Mouse (Mus musculus): ENCODE measurements at regions not wholly inside any gene's neighbourhood (a gene's known extent, or its start where the extent isn't known, plus 50 kb on each side); places are given as distances from the start of the nearest gene placed in this dataset.

DNA sequence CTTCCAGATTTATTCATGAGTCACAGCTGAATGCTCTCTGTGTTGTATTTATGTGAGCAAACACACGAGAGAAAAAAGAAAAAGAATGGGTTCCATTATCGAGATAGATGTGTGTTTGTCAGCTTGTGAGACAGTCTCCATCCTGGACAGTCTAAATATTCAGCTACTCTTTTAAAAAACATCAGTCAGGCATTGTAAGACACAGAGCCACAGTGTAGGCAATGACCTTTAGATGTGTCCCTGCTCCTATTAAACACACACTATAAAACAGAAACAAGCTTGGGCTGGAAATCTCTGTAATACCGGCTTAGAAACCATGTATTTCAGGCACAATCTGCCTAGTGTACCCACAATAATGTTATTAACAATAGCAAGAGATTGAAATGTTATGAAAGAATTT, 442.6 kb downstream of the Tox3 start:
- Histone ChIP-seq H3K4me3 (replicated peaks; ENCODE audit: low read depth, low read length) (no peak overlapping the region), H3K9me3 (replicated peaks; ENCODE audit: low read length) (no peaks in the 10 kb centered on the region), H3K36me3 (ENCODE audit: insufficient read depth, low read length) (no peaks in the 10 kb centered on the region), H3K4me2 (ENCODE audit: low read length) (no peak overlapping the region), H3K27me3 (ENCODE audit: insufficient read depth, low read length) (no peaks in the 10 kb centered on the region), H3K4me1 (replicated peaks; ENCODE audit: insufficient read depth, low read length) (no peaks in the 10 kb centered on the region), H3K9ac (ENCODE audit: low read depth, low read length) (no peak overlapping the region), H3K27ac (no peak overlapping the region)
- TF ChIP-seq CTCF (IDR thresholded peaks at IDR 0.05; ENCODE audit: low read depth) = no peak
- no peak for ATAC-seq (replicated peaks; ENCODE audit: low FRiP score, low read depth)
- 42% methylated on average over 3 of the region's 3 CpGs for WGBS
- DNase-seq (ENCODE audit: low spot score) = no peak

DNA sequence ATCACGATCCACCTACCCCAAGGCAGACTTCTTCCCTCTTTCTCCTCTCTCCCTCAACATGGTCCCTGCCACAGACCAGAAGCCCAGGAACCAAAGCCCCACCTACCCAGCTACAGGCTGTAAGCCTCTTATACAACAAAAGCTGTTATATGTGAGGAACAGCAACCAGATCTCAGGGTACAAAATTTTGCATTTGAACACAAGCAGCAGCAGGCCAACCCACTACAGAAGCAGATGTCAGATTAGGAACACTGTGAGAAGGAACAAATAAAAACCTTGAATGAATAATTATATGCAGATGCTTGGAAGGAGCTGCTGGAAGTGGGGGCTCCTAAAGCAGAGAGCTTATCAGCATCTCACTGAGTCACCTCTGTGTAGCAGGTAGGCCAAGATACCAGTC, 444.8 kb downstream of the Tox3 start:
- TF ChIP-seq CTCF (IDR thresholded peaks at IDR 0.05; ENCODE audit: low read depth) = no peak
- WGBS = 81% methylated on average over 1 of the region's 1 CpGs
- Histone ChIP-seq H3K4me2 (ENCODE audit: low read length) (no peak overlapping the region), H3K4me3 (replicated peaks; ENCODE audit: low read depth, low read length) (no peak overlapping the region), H3K4me1 (replicated peaks; ENCODE audit: insufficient read depth, low read length) (no peaks in the 10 kb centered on the region), H3K9ac (ENCODE audit: low read depth, low read length) (no peak overlapping the region), H3K9me3 (replicated peaks; ENCODE audit: low read length) (no peaks in the 10 kb centered on the region), H3K27me3 (ENCODE audit: insufficient read depth, low read length) (no peaks in the 10 kb centered on the region), H3K36me3 (ENCODE audit: insufficient read depth, low read length) (no peaks in the 10 kb centered on the region), H3K27ac (no peak overlapping the region)
- DNase-seq (ENCODE audit: low spot score) = no peak
- no peak for ATAC-seq (replicated peaks; ENCODE audit: low FRiP score, low read depth)

DNA sequence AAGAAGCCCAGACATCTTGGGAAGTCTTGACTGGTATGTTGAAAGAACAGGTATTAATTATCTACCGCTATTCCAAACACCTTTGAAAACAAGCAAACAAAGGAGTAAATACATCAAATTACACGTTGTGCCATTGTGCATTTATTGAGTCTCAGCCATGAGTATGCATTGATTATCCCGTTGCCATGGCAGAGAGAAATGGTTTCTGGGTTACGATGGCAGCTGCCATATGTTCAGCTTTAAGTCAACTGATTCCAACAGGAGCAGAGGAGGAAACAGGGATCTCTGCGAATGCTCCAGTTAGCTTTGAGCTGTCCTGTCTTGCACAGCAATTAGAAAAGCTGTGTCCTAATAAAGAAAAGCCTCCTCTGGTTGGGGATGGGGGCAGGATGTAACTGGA, 475.4 kb downstream of the Tox3 start:
- no peak overlapping the region for H3K9ac ChIP-seq (ENCODE audit: low read depth, low read length)
- H3K27ac ChIP-seq = no peak overlapping the region
- TF ChIP-seq CTCF (IDR thresholded peaks at IDR 0.05; ENCODE audit: low read depth) = no peak
- 75% methylated on average over 5 of the region's 5 CpGs for WGBS
- no peaks in the 10 kb centered on the region for H3K9me3 ChIP-seq (replicated peaks; ENCODE audit: low read length)
- H3K4me2 ChIP-seq (ENCODE audit: low read length) = no peak overlapping the region
- no peak for DNase-seq (ENCODE audit: low spot score)
- no peaks in the 10 kb centered on the region for H3K27me3 ChIP-seq (ENCODE audit: insufficient read depth, low read length)
- H3K4me3 ChIP-seq (replicated peaks; ENCODE audit: low read depth, low read length) = no peak overlapping the region
- H3K36me3 ChIP-seq (ENCODE audit: insufficient read depth, low read length) = no peaks in the 10 kb centered on the region
- ATAC-seq (replicated peaks; ENCODE audit: low FRiP score, low read depth) = no peak
- H3K4me1 ChIP-seq (replicated peaks; ENCODE audit: insufficient read depth, low read length) = no peaks in the 10 kb centered on the region

DNA sequence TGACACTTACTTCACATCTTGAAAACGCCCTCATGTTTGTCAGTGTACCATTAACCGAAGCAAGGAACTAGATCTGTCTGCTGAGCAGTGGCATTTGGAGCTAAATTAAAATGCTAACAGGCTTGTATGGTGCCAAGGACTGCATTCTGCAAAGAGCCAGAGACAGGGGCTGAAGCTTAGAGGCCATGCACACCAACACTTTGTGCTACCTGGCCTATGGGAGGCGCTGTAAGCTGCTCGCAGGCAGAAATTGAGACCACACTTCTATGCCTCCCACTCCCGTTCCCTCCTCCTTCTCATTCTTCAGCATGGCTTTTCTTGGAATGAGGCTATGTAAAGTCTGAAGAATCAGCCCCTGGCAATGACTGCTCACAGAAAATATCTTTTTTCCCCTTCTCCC, 476.2 kb downstream of the Tox3 start:
- no peaks in the 10 kb centered on the region for H3K9me3 ChIP-seq (replicated peaks; ENCODE audit: low read length)
- H3K27me3 ChIP-seq (ENCODE audit: insufficient read depth, low read length) = no peaks in the 10 kb centered on the region
- 79% methylated on average over 5 of the region's 5 CpGs for WGBS
- DNase-seq (ENCODE audit: low spot score) (no peak), ATAC-seq (replicated peaks; ENCODE audit: low FRiP score, low read depth) (no peak)
- no peaks in the 10 kb centered on the region for H3K36me3 ChIP-seq (ENCODE audit: insufficient read depth, low read length)
- H3K4me2 ChIP-seq (ENCODE audit: low read length) = no peak overlapping the region
- no peaks in the 10 kb centered on the region for H3K4me1 ChIP-seq (replicated peaks; ENCODE audit: insufficient read depth, low read length)
- no peak overlapping the region for H3K9ac ChIP-seq (ENCODE audit: low read depth, low read length)
- no peak for TF ChIP-seq CTCF (IDR thresholded peaks at IDR 0.05; ENCODE audit: low read depth)
- no peak overlapping the region for H3K27ac ChIP-seq
- H3K4me3 ChIP-seq (replicated peaks; ENCODE audit: low read depth, low read length) = no peak overlapping the region

DNA sequence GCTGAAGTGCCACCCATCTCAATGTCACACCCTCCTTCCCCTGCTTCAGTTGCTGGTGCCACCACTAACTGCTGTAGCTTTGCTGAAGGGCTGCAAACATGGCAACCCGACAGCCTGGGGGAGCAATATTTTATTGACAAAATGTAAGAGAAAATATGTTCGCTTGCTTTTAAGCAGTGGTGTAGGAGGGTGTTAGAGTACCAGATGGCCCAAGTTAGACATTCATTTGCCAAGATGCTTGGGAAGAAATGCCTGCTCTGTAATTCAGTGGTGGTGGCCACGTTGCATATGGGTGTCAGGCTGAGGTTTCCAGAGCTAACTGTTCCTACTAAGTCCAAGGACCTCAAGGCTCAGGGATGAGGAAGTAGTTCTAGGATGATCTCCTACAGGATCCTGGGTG, 488.3 kb downstream of the Tox3 start:
- DNase-seq (ENCODE audit: low spot score) (no peak), ATAC-seq (replicated peaks; ENCODE audit: low FRiP score, low read depth) (no peak)
- H3K9me3 ChIP-seq (replicated peaks; ENCODE audit: low read length) = no peaks in the 10 kb centered on the region
- no peaks in the 10 kb centered on the region for H3K36me3 ChIP-seq (ENCODE audit: insufficient read depth, low read length)
- H3K9ac ChIP-seq (ENCODE audit: low read depth, low read length) = no peak overlapping the region
- no peak for TF ChIP-seq CTCF (IDR thresholded peaks at IDR 0.05; ENCODE audit: low read depth)
- no peak overlapping the region for H3K27ac ChIP-seq
- H3K27me3 ChIP-seq (ENCODE audit: insufficient read depth, low read length) = no peaks in the 10 kb centered on the region
- H3K4me3 ChIP-seq (replicated peaks; ENCODE audit: low read depth, low read length) = no peak overlapping the region
- 83% methylated on average over 3 of the region's 3 CpGs for WGBS
- no peak overlapping the region for H3K4me2 ChIP-seq (ENCODE audit: low read length)
- no peaks in the 10 kb centered on the region for H3K4me1 ChIP-seq (replicated peaks; ENCODE audit: insufficient read depth, low read length)

DNA sequence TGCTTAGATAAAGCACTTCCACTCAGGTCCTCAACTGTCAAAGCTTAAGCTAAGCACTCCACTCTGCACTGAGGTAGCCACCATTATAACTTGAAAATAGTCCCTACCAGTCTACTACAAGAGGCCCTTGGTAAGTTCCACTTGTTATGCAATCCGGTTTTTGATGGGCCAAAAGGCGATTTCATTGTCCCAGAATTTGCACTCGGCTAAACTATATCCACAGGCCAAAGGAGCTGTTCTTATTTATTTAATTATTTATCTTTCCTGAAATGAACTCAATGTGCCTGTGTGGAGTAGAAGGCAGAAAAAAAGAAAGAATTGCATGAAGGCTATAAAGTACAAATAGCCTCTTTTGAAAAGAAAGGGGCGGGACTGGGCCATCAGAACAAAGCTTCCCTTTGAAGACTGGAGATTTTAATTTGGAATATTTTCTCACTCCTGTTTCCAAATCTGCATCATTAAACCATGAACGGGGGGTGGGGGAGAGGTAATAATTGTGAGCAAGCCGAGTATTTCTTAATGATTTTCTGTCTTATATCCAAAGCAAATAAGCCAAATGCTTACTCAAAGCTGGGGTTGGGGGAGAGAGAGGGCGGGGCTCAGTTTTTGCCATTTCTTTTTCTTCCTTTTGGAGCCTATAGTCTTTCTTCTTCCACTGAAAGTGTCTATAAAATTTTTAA, 489.3 kb downstream of the Tox3 start:
- DNase-seq (ENCODE audit: low spot score) (no peak), ATAC-seq (replicated peaks; ENCODE audit: low FRiP score, low read depth) (no peak)
- no peaks in the 10 kb centered on the region for H3K4me1 ChIP-seq (replicated peaks; ENCODE audit: insufficient read depth, low read length)
- no peak overlapping the region for H3K9ac ChIP-seq (ENCODE audit: low read depth, low read length)
- H3K4me3 ChIP-seq (replicated peaks; ENCODE audit: low read depth, low read length) = no peak overlapping the region
- no peak overlapping the region for H3K4me2 ChIP-seq (ENCODE audit: low read length)
- no peaks in the 10 kb centered on the region for H3K36me3 ChIP-seq (ENCODE audit: insufficient read depth, low read length)
- no peaks in the 10 kb centered on the region for H3K9me3 ChIP-seq (replicated peaks; ENCODE audit: low read length)
- H3K27ac ChIP-seq = no peak overlapping the region
- 79% methylated on average over 7 of the region's 7 CpGs for WGBS
- no peaks in the 10 kb centered on the region for H3K27me3 ChIP-seq (ENCODE audit: insufficient read depth, low read length)
- TF ChIP-seq CTCF (IDR thresholded peaks at IDR 0.05; ENCODE audit: low read depth) = no peak

DNA sequence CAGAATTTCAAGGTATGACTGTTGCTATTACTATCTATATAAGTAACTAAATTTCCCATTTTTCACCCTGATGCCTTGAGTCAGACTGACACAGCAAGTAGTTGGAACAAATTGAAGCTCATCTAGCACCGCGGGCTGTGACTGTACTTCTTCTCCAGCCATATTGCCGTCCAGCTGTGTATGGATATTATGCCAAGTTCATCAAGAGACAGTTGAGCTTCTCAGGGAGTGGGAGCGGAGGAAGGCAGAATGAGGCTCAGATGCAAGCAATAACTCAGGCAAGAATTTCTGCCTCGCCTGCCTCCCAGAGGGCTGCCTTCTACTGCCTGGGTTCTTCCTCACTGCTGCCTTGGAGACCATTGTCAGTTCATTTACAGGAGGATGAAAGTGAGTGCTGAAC, 492.6 kb downstream of the Tox3 start:
- no peak for ATAC-seq (replicated peaks; ENCODE audit: low FRiP score, low read depth)
- DNase-seq (ENCODE audit: low spot score) = no peak
- TF ChIP-seq CTCF (IDR thresholded peaks at IDR 0.05; ENCODE audit: low read depth) = no peak

More for the DNA sequence above, 492.6 kb downstream of the Tox3 start:
- Histone ChIP-seq H3K4me2 (ENCODE audit: low read length) (no peak overlapping the region), H3K27ac (no peak overlapping the region), H3K9me3 (replicated peaks; ENCODE audit: low read length) (no peaks in the 10 kb centered on the region), H3K4me1 (replicated peaks; ENCODE audit: insufficient read depth, low read length) (no peaks in the 10 kb centered on the region), H3K4me3 (replicated peaks; ENCODE audit: low read depth, low read length) (no peak overlapping the region), H3K36me3 (ENCODE audit: insufficient read depth, low read length) (no peaks in the 10 kb centered on the region), H3K27me3 (ENCODE audit: insufficient read depth, low read length) (no peaks in the 10 kb centered on the region), H3K9ac (ENCODE audit: low read depth, low read length) (no peak overlapping the region)
- 87% methylated on average over 5 of the region's 5 CpGs for WGBS

Data from kidney, postnatal 0 days (tissue).